Mouse (Mus musculus) lung, adult 2 months (tissue): ENCODE measurements around the gene Cog6.

Source experiments
- CTCF ChIP-seq: fragments of 200-500 bp; IDR thresholded peaks from 2 replicates; pipeline ENCODE4 v1.5.1; 2011; ENCODE audit warnings: mild to moderate bottlenecking, low read length, control low read depth; ENCODE audit not compliant: insufficient read depth
- POLR2A ChIP-seq: fragments of 200-500 bp; IDR thresholded peaks from 2 replicates; pipeline ENCODE4 v1.6.1; 2011; ENCODE audit warnings: low read depth, mild to moderate bottlenecking, control low read depth, low read length, borderline replicate concordance; ENCODE audit errors: extremely low read depth

DNA sequence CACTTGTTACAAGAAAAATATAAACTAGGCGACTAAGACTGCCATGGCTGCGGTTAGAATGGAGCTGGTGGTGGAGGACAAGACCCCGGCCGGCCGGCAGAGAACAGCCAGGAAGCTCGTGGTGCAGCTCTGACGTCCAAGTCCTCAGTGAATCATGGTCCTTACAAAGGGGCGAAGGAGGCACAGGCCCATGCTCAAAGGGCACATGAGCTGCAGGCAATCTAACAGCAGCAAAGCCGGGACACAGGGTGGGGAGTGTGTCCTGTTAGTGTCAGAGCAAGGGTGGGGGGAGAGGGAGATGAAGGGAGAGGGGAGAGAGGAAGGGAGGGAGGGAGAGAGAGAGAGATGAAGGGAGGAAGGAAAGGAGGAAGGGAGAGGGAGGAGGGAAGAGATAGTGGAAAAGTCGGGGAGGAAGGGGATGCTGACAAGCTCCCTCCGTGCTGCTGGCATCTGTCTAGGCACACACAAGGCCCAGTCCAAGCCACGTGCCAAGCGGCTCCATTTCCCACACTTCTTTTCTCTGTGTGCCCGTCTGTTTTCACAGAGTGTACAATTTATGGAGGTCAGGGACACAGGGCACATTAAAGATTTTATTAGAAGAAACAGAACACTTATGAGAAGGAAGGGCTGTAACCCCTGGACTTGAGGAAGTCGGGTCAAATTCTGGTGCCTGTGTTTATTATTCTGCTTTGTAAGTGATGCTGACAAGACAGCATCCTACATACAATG lies 17.9 kb downstream of the Cog6 start:
- TF ChIP-seq CTCF (no peak), POLR2A (no peak)
